Mouse (Mus musculus): ENCODE measurements around the gene Sptbn1.

- no peak for TF ChIP-seq CTCF (IDR thresholded peaks at IDR 0.05; ENCODE audit: low read depth)
- TF ChIP-seq EP300 (IDR thresholded peaks at IDR 0.05; ENCODE audit: low read depth): no peak
These were observed 36.6 kb downstream of the Sptbn1 start for GRCm38 (mm10) chr11:30231336-30231735.

All from heart, postnatal 0 days (tissue).